Mouse (Mus musculus): ENCODE measurements around the gene Arsj. TPM values are rescaled to one million over a fixed set of nuclear protein-coding genes. Genes with fewer than 3 reads are reported as not detected.

Arsj gene
- total RNA-seq (2012; rRNA removed), result 0.05 and 0.09 TPM in 2 replicates

DNA sequence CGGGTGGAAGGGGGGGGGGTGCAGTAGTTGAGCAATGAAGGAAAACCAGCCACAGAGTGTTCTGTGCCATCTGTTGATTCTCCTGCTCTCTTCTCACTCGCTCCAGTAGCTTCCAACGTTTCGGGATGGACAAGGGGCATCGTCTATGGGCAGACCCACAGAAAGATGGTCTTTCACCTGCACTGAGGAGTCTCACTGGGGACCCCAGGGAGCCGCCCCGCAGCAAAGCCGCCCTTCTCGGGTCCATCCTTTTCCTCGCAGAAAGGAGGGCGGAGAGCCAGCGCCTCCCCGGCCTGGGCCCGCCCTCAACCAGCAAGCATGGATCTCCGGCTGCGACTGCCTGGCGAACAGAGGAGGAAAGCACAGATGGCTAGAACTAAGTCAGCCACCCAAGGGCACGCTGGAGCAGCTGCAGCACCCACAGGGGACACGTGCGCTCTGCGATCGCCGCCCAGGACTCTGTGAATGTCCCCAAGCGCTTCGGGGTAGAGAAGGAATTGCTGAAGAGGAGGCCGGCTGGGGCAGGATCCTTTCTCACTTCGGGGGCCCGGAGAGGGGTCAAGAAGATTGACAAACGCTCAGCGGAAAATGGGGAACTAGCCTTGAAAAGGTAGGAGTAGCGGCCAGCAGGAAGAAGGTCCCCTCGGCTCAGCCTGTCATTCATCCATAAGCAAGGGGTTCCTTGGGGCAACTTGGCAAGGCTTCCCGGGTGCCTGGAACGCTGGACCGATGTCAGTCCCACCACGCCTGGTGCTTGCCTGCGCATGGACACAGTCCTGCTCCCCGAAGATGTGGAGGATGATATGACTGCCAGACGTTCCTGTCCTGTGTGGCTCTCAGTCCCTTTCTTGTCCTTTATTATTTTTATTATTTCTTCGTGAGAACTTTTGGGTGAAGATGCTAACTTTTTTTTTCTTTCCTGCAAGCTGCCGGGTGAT lies at the start of gene Arsj:
Gene Arsj (plus strand): TSS at position 117 of the 938 bp plus-strand sequence.
- in situ Hi-C loops (cut with MboI; ENCODE audit: low sequenced_read_pairs in 2 of 2, unreplicated experiment in 2 of 2), result no loop called here
- peak within 1 kb of the TSS; percentile 43 for H3K9ac ChIP-seq (ENCODE audit: insufficient read depth, low read depth, low read length, poor library complexity, severe bottlenecking)
- no peak for DNase-seq (ENCODE audit: low read depth, low spot score)

DNA sequence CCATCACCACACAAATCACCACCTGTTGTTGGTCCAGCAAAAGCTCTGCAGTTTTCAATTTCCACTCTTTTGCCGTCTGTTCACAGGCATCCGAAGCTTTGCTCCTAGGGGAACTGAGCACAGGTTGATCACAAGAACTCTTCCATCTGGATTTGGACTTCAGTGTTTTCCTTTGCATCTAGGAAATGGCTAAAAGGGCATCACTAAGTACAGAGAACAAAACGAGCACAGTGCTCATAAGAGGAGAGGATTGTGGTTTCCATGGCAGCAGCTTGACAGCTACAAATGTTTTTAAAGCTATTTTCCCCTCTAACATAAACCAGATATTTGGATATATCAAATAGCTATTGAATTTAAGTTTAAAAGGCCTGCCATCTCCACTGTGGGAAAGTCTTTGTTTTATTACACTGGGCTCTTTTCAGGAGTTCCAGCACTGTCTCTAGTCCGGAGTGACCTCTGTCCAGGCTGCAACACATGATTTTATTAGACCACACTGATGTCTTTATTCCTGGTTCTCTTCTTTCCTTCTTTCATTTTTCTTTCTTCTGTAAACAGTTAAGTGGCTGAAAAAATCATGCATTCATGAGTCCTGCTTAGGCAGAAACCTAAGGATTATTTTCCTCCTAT lies 38.5 kb upstream of the Arsj start:
- in situ Hi-C loops (cut with MboI; ENCODE audit: low sequenced_read_pairs in 2 of 2, unreplicated experiment in 2 of 2), result no loop called here
- no peaks in the 10 kb centered on the region for H3K4me1 ChIP-seq (ENCODE audit: control insufficient read depth in 2 of 2, insufficient read depth in 2 of 2, low read length in 2 of 2, poor library complexity in 1 of 2)
- no peaks in the 10 kb centered on the region for H3K9me3 ChIP-seq (ENCODE audit: control insufficient read depth, insufficient read depth, low read depth, low read length)
- no peak overlapping the region for H3K4me3 ChIP-seq (ENCODE audit: insufficient read depth in 1 of 2, low read depth in 1 of 2, low read length in 2 of 2, poor library complexity in 1 of 2, severe bottlenecking in 1 of 2)
- TF ChIP-seq ZNF384 (IDR thresholded peaks at IDR 0.05; ENCODE audit: low read depth, low read length), result no peak
- TF ChIP-seq CHD2 (IDR thresholded peaks at IDR 0.05; ENCODE audit: low read depth, low read length), result no peak
- TF ChIP-seq ZC3H11A (IDR thresholded peaks at IDR 0.05; ENCODE audit: borderline replicate concordance, low read depth, low read length), result no peak
- no peak for TF ChIP-seq MAFK (IDR thresholded peaks at IDR 0.05; ENCODE audit: insufficient read depth, low read depth, low read length)
- no peak for TF ChIP-seq HCFC1 (IDR thresholded peaks at IDR 0.05; ENCODE audit: borderline replicate concordance, insufficient read depth, low read length)
- no peak overlapping the region for H3K27ac ChIP-seq (ENCODE audit: insufficient read depth, low read depth, low read length, poor library complexity, severe bottlenecking)
- H3K36me3 ChIP-seq (ENCODE audit: control insufficient read depth, insufficient read depth, low read length, poor library complexity, severe bottlenecking), result no peaks in the 10 kb centered on the region
- no peak overlapping the region for H3K9ac ChIP-seq (ENCODE audit: insufficient read depth, low read depth, low read length, poor library complexity, severe bottlenecking)
- no peak for DNase-seq (ENCODE audit: low read depth, low spot score)

More for the DNA sequence above, at the start of gene Arsj:
- Histone ChIP-seq H3K36me3 (ENCODE audit: control insufficient read depth, insufficient read depth, low read length, poor library complexity, severe bottlenecking) (no peaks in the 10 kb centered on the region), H3K27ac (ENCODE audit: insufficient read depth, low read depth, low read length, poor library complexity, severe bottlenecking) (no peak within 1 kb of the TSS), H3K4me3 (ENCODE audit: insufficient read depth in 1 of 2, low read depth in 1 of 2, low read length in 2 of 2, poor library complexity in 1 of 2, severe bottlenecking in 1 of 2) (peak within 1 kb of the TSS; percentile 45 to 54; a peak in 3 of 4 replicates), H3K9me3 (ENCODE audit: control insufficient read depth, insufficient read depth, low read depth, low read length) (no peaks in the 10 kb centered on the region), H3K4me1 (ENCODE audit: control insufficient read depth in 2 of 2, insufficient read depth in 2 of 2, low read length in 2 of 2, poor library complexity in 1 of 2) (peaks cover 0 to 2% of the 10 kb centered on the region in 2 experiments; a peak in 1 of 4 replicates)
- TF ChIP-seq ZC3H11A (IDR thresholded peaks at IDR 0.05; ENCODE audit: borderline replicate concordance, low read depth, low read length) (no peak), MAFK (IDR thresholded peaks at IDR 0.05; ENCODE audit: insufficient read depth, low read depth, low read length) (no peak), HCFC1 (IDR thresholded peaks at IDR 0.05; ENCODE audit: borderline replicate concordance, insufficient read depth, low read length) (no peak), CHD2 (IDR thresholded peaks at IDR 0.05; ENCODE audit: low read depth, low read length) (no peak)

DNA sequence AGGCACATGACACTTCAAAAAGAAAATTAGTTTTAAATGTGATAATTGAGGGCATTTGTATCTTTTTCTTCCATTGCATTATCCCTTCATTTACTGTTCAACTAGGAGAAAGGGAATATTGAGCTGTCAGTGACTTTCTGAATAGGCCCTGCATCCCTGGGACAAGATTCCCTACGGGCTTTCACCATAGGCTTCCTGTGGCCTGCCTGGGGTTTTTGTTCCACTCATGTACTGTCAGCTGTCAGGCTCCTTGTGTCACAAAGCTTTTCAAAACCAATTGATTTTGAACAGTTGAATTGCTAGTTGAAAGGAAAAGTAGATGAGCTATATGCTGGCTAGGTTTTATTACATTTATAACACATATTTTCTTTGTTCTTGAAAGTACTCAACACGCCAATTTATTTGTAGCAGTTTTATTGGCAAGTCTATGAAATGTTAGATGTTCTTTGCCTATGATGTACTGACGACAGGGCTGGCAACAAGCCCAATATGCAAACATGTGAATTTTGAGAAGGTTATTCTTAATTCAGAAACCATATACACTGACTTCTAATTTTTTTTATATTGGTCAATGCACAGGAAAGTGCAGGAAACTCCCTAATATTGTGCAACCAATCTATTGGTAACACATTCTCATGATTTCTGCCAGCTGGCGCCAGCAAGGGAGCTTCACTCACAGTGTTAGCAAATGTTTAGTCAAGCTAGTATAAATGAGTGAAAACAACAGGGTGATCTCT lies 37.4 kb upstream of the Arsj start:
- no peaks in the 10 kb centered on the region for H3K9me3 ChIP-seq (ENCODE audit: control insufficient read depth, insufficient read depth, low read depth, low read length)
- in situ Hi-C loops (cut with MboI; ENCODE audit: low sequenced_read_pairs in 2 of 2, unreplicated experiment in 2 of 2), result no loop called here
- no peak overlapping the region for H3K27ac ChIP-seq (ENCODE audit: insufficient read depth, low read depth, low read length, poor library complexity, severe bottlenecking)
- no peak for TF ChIP-seq ZC3H11A (IDR thresholded peaks at IDR 0.05; ENCODE audit: borderline replicate concordance, low read depth, low read length)
- no peak for TF ChIP-seq CHD2 (IDR thresholded peaks at IDR 0.05; ENCODE audit: low read depth, low read length)
- TF ChIP-seq MAFK (IDR thresholded peaks at IDR 0.05; ENCODE audit: insufficient read depth, low read depth, low read length), result no peak
- TF ChIP-seq HCFC1 (IDR thresholded peaks at IDR 0.05; ENCODE audit: borderline replicate concordance, insufficient read depth, low read length), result no peak
- no peak for TF ChIP-seq ZNF384 (IDR thresholded peaks at IDR 0.05; ENCODE audit: low read depth, low read length)
- H3K9ac ChIP-seq (ENCODE audit: insufficient read depth, low read depth, low read length, poor library complexity, severe bottlenecking), result no peak overlapping the region
- no peaks in the 10 kb centered on the region for H3K4me1 ChIP-seq (ENCODE audit: control insufficient read depth in 2 of 2, insufficient read depth in 2 of 2, low read length in 2 of 2, poor library complexity in 1 of 2)
- H3K36me3 ChIP-seq (ENCODE audit: control insufficient read depth, insufficient read depth, low read length, poor library complexity, severe bottlenecking), result no peaks in the 10 kb centered on the region
- DNase-seq (ENCODE audit: low read depth, low spot score), result no peak
- H3K4me3 ChIP-seq (ENCODE audit: insufficient read depth in 1 of 2, low read depth in 1 of 2, low read length in 2 of 2, poor library complexity in 1 of 2, severe bottlenecking in 1 of 2), result no peak overlapping the region

DNA sequence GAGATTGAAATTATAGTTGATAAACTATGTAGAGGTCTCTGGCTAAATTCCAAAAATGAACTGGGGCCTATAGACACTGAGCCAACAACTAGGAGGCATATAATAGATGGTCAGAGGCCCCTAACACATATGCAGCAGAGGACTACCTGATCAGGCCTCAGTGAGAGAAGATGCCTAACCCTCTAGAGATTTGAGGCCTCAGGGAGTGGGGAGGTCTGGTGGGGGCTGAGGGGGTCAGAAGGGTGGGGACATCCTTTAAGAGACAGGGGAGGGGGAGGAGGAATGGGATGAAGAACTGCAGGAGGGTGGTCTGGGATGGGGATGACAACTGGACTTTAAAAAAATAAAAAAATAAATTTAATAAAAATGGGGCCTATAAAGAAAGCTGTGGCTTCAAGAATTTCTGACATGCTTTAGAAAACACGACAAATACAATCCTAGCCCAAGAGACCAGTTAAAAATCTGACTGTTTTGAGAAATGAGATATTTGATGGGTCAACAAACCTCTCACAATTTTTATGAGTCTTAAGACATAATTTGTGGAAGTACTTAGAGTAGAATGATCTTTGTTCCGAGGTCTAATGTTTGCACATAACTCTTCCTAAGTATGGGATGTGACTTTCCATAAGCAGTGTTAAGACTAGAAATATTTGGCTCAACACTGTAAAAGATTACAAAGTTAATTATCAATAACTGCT lies 36.7 kb upstream of the Arsj start:
- TF ChIP-seq CHD2 (IDR thresholded peaks at IDR 0.05; ENCODE audit: low read depth, low read length) (no peak), ZNF384 (IDR thresholded peaks at IDR 0.05; ENCODE audit: low read depth, low read length) (no peak), ZC3H11A (IDR thresholded peaks at IDR 0.05; ENCODE audit: borderline replicate concordance, low read depth, low read length) (no peak), MAFK (IDR thresholded peaks at IDR 0.05; ENCODE audit: insufficient read depth, low read depth, low read length) (no peak), HCFC1 (IDR thresholded peaks at IDR 0.05; ENCODE audit: borderline replicate concordance, insufficient read depth, low read length) (no peak)
- no peak for DNase-seq (ENCODE audit: low read depth, low spot score)
- in situ Hi-C loops (cut with MboI; ENCODE audit: low sequenced_read_pairs in 2 of 2, unreplicated experiment in 2 of 2), result no loop called here

More for the DNA sequence above, 36.7 kb upstream of the Arsj start:
- Histone ChIP-seq H3K27ac (ENCODE audit: insufficient read depth, low read depth, low read length, poor library complexity, severe bottlenecking) (no peak overlapping the region), H3K9ac (ENCODE audit: insufficient read depth, low read depth, low read length, poor library complexity, severe bottlenecking) (no peak overlapping the region), H3K9me3 (ENCODE audit: control insufficient read depth, insufficient read depth, low read depth, low read length) (no peaks in the 10 kb centered on the region), H3K4me1 (ENCODE audit: control insufficient read depth in 2 of 2, insufficient read depth in 2 of 2, low read length in 2 of 2, poor library complexity in 1 of 2) (no peaks in the 10 kb centered on the region), H3K4me3 (ENCODE audit: insufficient read depth in 1 of 2, low read depth in 1 of 2, low read length in 2 of 2, poor library complexity in 1 of 2, severe bottlenecking in 1 of 2) (no peak overlapping the region), H3K36me3 (ENCODE audit: control insufficient read depth, insufficient read depth, low read length, poor library complexity, severe bottlenecking) (no peaks in the 10 kb centered on the region)
